8 mouse cellular contexts compared by ENCODE assay signal in the genomic region with DNA sequence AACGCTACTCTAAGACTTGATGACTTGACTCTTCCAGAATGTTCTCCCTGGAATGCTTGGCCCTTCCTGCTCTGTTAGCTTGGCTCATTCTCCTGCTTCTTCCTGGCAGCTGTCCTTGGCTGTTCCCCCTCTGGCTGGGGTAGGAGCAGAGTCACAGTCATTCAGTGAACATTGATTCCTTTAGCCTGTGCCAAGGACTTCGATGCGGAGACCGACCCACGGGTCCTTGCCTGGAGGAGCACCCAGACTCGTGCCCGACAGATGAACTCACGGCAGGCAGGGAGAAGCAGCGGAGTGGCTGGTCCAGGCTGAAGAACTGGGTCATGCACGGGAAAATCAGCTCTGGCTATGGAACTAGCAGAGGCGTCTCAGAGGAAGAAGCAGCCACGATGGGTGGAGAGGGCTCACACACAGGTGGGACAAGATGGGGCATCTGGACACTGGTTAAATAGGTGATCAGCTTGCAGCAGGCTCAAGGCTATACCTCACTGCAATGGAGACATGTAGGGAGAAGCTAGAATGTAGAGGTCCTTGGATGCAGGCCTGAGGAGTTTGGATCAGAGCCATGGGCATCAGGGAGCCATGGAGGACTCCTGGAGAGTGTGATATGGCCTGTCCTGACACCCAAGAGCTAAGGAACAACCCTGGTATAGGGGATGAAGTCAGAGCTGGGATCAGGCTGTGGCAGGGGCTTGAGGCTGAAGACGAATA. TPM values are rescaled to one million over a fixed set of nuclear protein-coding genes. Genes with fewer than 3 reads are reported as not detected.
DNase-seq lines count a peak whose midpoint lies in the region; ATAC-seq and TF ChIP-seq lines count a peak whose summit lies in the region.

No protein-coding gene starts in this region.

- peak; percentile 42 for DNase-seq in liver, adult 2 months (ENCODE audit: extremely low read depth, low read depth, low spot score)
- DNase-seq in liver, embryonic 11.5 days (ENCODE audit: low spot score) = no peak
- DNase-seq in gastrocnemius, adult 8-10 months (ENCODE audit: low spot score in 2 of 2) = peak; percentile 59 to 66
- peak; percentile 53 for DNase-seq in kidney, adult 18-20 months
- DNase-seq in lung, postnatal 0 days (ENCODE audit: low spot score) = peak; percentile 82
- no peak for DNase-seq in spleen, postnatal 4 days (ENCODE audit: low spot score in 2 of 2)
- DNase-seq in B cell, adult 2 months = no peak

- no peak overlapping the region for H3K9ac ChIP-seq in liver, adult 2 months (ENCODE audit: low read depth, low read length)
- no peak overlapping the region for H3K9ac ChIP-seq in liver, embryonic 11.5 days (ENCODE audit: low read depth, low read length)
- H3K9ac ChIP-seq in lung, postnatal 0 days (replicated peaks; ENCODE audit: low read depth) = no peak overlapping the region

- H3K9me3 ChIP-seq in liver, embryonic 11.5 days (ENCODE audit: control insufficient read depth, low read length) = no peaks in the 10 kb centered on the region
- no peaks in the 10 kb centered on the region for H3K9me3 ChIP-seq in lung, postnatal 0 days (ENCODE audit: low read length)

- no peak for TF ChIP-seq CTCF in liver, adult 2 months (IDR thresholded peaks at IDR 0.05; ENCODE audit: low read depth, low read length)
- 0 out of 2 replicates have a peak, but pooled peaks have one; percentile 3 for TF ChIP-seq CTCF in lung, postnatal 0 days (IDR thresholded peaks at IDR 0.05)

- no peak for TF ChIP-seq EP300 in lung, postnatal 0 days (IDR thresholded peaks at IDR 0.05)

- no peaks in the 10 kb centered on the region for H3K79me2 ChIP-seq in liver, adult 2 months (ENCODE audit: control insufficient read depth, insufficient read depth, low read length)

- H3K27me3 ChIP-seq in liver, adult 2 months (ENCODE audit: control insufficient read depth, insufficient read depth, low read length) = no peaks in the 10 kb centered on the region
- H3K27me3 ChIP-seq in liver, embryonic 11.5 days (replicated peaks; ENCODE audit: control insufficient read depth, insufficient read depth, low read length) = no peaks in the 10 kb centered on the region
- H3K27me3 ChIP-seq in lung, postnatal 0 days (replicated peaks; ENCODE audit: insufficient read depth, low read length) = no peaks in the 10 kb centered on the region

- H3K36me3 ChIP-seq in liver, adult 2 months (ENCODE audit: control insufficient read depth, insufficient read depth, low read length) = no peaks in the 10 kb centered on the region
- H3K36me3 ChIP-seq in liver, embryonic 11.5 days (ENCODE audit: control insufficient read depth, insufficient read depth, low read length) = no peaks in the 10 kb centered on the region
- no peaks in the 10 kb centered on the region for H3K36me3 ChIP-seq in lung, postnatal 0 days (ENCODE audit: insufficient read depth, low read length)

- H3K27ac ChIP-seq in liver, adult 2 months (replicated peaks; ENCODE audit: insufficient read depth, low read depth, low read length) = no peak overlapping the region
- no peak overlapping the region for H3K27ac ChIP-seq in liver, embryonic 11.5 days (ENCODE audit: low read depth, low read length)
- H3K27ac ChIP-seq in lung, postnatal 0 days (ENCODE audit: low read length) = no peak overlapping the region

- no peaks in the 10 kb centered on the region for H3K4me1 ChIP-seq in liver, adult 2 months (ENCODE audit: control insufficient read depth, insufficient read depth, low read length)
- H3K4me1 ChIP-seq in liver, embryonic 11.5 days (replicated peaks; ENCODE audit: control insufficient read depth, insufficient read depth, low read length) = no peaks in the 10 kb centered on the region; the same call in 1 of the 2 replicates
- H3K4me1 ChIP-seq in lung, postnatal 0 days (ENCODE audit: insufficient read depth, low read depth, low read length) = no peaks in the 10 kb centered on the region

- H3K4me2 ChIP-seq in liver, embryonic 11.5 days = no peak overlapping the region
- H3K4me2 ChIP-seq in lung, postnatal 0 days (replicated peaks; ENCODE audit: low read depth, low read length) = no peak overlapping the region

- 77% methylated on average over 13 of the region's 13 CpGs for WGBS in liver, adult 2 months
- WGBS in liver, embryonic 11.5 days = 88% methylated on average over 13 of the region's 13 CpGs
- WGBS in lung, postnatal 0 days = 65% methylated on average over 13 of the region's 13 CpGs

- no peak overlapping the region for H3K4me3 ChIP-seq in liver, adult 2 months (ENCODE audit: insufficient read depth, low read depth, low read length)
- no peak overlapping the region for H3K4me3 ChIP-seq in liver, embryonic 11.5 days (ENCODE audit: low read depth, low read length)
- no peak overlapping the region for H3K4me3 ChIP-seq in lung, postnatal 0 days (ENCODE audit: low read depth, low read length)

- no peak for ATAC-seq in liver, embryonic 11.5 days (replicated peaks; ENCODE audit: low FRiP score)
- ATAC-seq in cerebellum, adult (ENCODE audit: insufficient number of reproducible peaks, low FRiP score, low TSS enrichment) = peak; percentile 50; the same call in 1 of the 2 replicates
- ATAC-seq in lung, postnatal 0 days = peak; percentile 75

- no peak for TF ChIP-seq POLR2A in liver, adult 2 months (IDR thresholded peaks at IDR 0.05; ENCODE audit: extremely low read depth, insufficient read depth, low read length)

RNA-seq across cellular contexts. Expression of a gene that starts 53.8 kb away (rescaled TPM):
- total RNA-seq in liver, adult 2 months (2014; rRNA removed) = 0.20 and 0.37 TPM in 2 replicates
- 0.18 and 0.27 TPM in 2 replicates for polyA plus RNA-seq in liver, adult 2 months (2012; rRNA removed)
- 4.8 and 5.1 TPM in 2 replicates for polyA plus RNA-seq in liver, embryonic 11.5 days (2014; fragmentation: Nextera tagmentation; extraction: Ambion mirVana)
- under 1 TPM in 3 of 4 experiments, not detected in 1; 0.24 to 0.75 (median 0.56) TPM for total RNA-seq in gastrocnemius, adult 8-10 months (2022)
- polyA plus RNA-seq in lung, postnatal 0 days (2015; fragmentation: Nextera tagmentation; extraction: Ambion mirVana) = 0.63 and 0.74 TPM in 2 replicates

Comparison
In these comparisons a context has a peak if more than half of its experiments do, and no peak if none do; other contexts are left out.
1. DNase-seq: peak in liver, adult 2 months (single experiment), gastrocnemius, adult 8-10 months (2 of 2), kidney, adult 18-20 months (single experiment) and lung, postnatal 0 days (single experiment); none in liver, embryonic 11.5 days (single experiment), spleen, postnatal 4 days (0 of 2) and B cell, adult 2 months (0 of 2).